Mouse (Mus musculus): ENCODE results near the gene Vmn2r87.
"Not testable (repeated sequence)": the region's sequence is repeated elsewhere in the genome, so short reads cannot be mapped to it uniquely, and the experiment has no call there.

The Vmn2r87 gene

GRCm38 (mm10) chr10:130497296-130497695 is at the start of gene Vmn2r87:
Gene Vmn2r87, minus strand, starts transcription at chr10:130497396.
- DNase-seq = no peak

DNA sequence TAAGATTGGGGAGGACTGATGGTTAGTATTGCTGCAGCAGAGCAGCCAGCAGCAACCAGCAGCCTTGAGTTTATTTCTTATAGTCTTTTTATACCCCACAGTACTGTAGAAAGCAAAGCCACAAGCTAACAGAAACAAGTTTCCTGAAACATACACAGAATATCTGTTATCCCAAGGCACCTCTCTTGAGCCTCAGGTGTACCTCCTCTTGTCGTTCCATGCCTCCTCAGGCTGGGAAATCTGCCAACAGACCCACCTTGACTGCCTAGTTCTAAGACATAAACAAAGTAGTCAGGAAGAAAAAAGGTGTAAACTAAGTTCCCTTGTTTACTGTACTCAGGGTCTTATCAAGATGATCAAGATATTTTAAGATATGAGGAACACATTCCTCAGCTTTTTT is 47.1 kb upstream of the Vmn2r87 start:
- peak; percentile 77 to 78 for DNase-seq

GRCm38 (mm10) chr10:130541931-130542691 is 44.9 kb upstream of the Vmn2r87 start:
- peak; percentile 86 to 88 for DNase-seq

DNA sequence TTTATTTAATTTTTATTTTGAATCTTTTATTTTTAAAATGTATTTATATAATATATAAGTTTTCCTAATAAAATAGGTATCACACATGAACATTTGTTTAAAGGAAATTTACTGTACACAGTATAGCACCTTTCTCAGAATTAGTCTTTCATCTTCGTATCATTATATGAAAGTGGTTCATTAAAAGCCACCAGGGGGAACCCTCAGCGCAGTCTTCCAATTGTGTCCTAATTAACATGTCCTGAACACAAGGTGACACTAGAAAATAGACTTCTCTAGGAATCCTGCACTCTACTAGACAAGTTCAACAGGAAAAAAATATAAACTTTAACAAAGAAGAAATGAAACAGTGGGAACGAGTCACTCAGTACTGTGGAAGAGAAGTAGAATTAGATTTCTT is 38.9 kb upstream of the Vmn2r87 start:
- peak in 1 of 2 experiments; percentile 28 for DNase-seq

- no peak for DNase-seq
These were observed 30.7 kb upstream of the Vmn2r87 start for GRCm38 (mm10) chr10:130527926-130528325.

- no peak for DNase-seq
These were observed 26.9 kb downstream of the Vmn2r87 start for GRCm38 (mm10) chr10:130470311-130470760.

- DNase-seq = not testable (repeated sequence)
These were observed 41.2 kb downstream of the Vmn2r87 start, which contains the start of gene Vmn2r86 for GRCm38 (mm10) chr10:130455950-130456349. Gene Vmn2r86, minus strand, starts transcription at chr10:130456050.

DNA sequence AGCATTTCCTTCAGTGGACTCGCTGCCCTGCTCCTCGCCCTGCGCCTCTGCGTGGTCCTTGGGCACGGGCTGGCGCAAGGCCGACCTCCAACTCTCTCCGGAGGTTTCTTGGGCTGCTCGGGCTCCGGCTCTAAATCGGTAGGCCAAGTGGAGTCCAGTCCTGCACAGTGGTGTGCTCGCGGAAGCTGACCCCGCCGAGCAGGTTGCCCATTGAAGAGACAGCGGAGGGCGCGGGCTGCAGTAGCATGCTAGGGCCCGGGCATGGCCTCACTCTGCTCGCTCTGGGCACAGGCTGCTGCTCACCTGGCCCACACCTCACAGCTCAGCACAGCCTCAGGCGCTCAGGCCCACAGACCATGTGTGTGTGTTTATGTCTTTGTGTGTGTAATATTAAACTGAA is 52.4 kb downstream of the Vmn2r87 start:
- peak in 1 of 2 experiments; percentile 0 for DNase-seq

DNA sequence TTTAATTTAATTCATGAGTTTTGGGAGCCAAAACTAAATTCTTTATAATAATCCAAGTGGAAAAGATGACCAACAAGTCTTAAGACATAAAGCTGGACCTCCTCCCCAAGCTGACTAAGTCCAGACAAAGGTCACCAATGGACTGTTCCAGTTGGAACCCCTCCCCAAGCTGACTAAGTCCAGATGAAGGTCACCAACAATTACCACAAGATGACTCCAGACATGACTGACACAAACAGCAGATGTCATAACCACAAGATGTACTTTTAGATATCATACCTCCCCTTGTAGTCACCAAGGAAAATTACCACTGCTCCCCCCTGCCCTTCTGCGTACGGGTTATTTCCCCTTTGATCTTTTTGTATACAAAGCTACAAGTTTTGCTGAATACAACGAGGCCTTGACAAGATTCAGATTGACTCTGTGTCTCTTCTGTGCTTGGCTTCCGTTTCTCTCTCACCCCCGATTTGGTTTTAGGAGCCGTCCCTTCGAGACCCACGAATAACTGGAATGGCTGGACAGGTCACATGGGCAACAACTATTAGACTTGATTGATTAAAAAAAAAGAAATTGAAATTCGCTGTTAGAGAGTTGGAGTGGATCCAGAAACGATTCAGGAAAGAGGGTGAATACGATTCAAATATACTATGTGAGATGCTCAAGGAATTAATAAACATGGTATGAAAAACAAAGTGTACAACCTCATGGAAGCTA is 62.9 kb downstream of the Vmn2r87 start:
- not testable (repeated sequence) for DNase-seq

GRCm38 (mm10) chr10:130429603-130430002 is 67.6 kb downstream of the Vmn2r87 start, which contains the start of gene Vmn2r85:
Gene Vmn2r85, minus strand, starts transcription at chr10:130429703.
- not testable (repeated sequence) for DNase-seq

- not testable (repeated sequence) for DNase-seq
These were observed 74.8 kb downstream of the Vmn2r87 start for GRCm38 (mm10) chr10:130422368-130422767.
